Mouse (Mus musculus): ENCODE measurements around the gene Prrc2b. TPM values are rescaled to one million over a fixed set of nuclear protein-coding genes. Genes with fewer than 3 reads are reported as not detected.

Gene Prrc2b
- total RNA-seq, 2 experiments from 2014 or later: 142 to 154 TPM

GRCm38 (mm10) chr2:32181364-32181763 is 30.5 kb downstream of the Prrc2b start:
- no peak for DNase-seq (ENCODE audit: low spot score in 2 of 2)

- DNase-seq (ENCODE audit: low spot score in 2 of 2): no peak
Measured at GRCm38 (mm10) chr2:32182119-32182518, 31.2 kb downstream of the Prrc2b start.

GRCm38 (mm10) chr2:32182676-32183296 is 31.9 kb downstream of the Prrc2b start:
- no peak for DNase-seq (ENCODE audit: low spot score in 2 of 2)

- no peak for DNase-seq (ENCODE audit: low spot score in 2 of 2)
Measured at GRCm38 (mm10) chr2:32187019-32187551, 36.2 kb downstream of the Prrc2b start.

GRCm38 (mm10) chr2:32187649-32188048 is 36.8 kb downstream of the Prrc2b start:
- DNase-seq (ENCODE audit: low spot score in 2 of 2): peak in 1 of 2 experiments; percentile 39

- no peak for DNase-seq (ENCODE audit: low spot score in 2 of 2)
Measured at GRCm38 (mm10) chr2:32189060-32189681, 38.3 kb downstream of the Prrc2b start.

GRCm38 (mm10) chr2:32190620-32191019 is 39.7 kb downstream of the Prrc2b start:
- no peak for DNase-seq (ENCODE audit: low spot score in 2 of 2)

GRCm38 (mm10) chr2:32191872-32192507 is 41.1 kb downstream of the Prrc2b start:
- no peak for DNase-seq (ENCODE audit: low spot score in 2 of 2)

GRCm38 (mm10) chr2:32198977-32199376 is 48.1 kb downstream of the Prrc2b start:
- DNase-seq (ENCODE audit: low spot score in 2 of 2): no peak

GRCm38 (mm10) chr2:32200033-32200432 is 49.2 kb downstream of the Prrc2b start:
- no peak for DNase-seq (ENCODE audit: low spot score in 2 of 2)

GRCm38 (mm10) chr2:32200712-32201111 is 49.8 kb downstream of the Prrc2b start:
- no peak for DNase-seq (ENCODE audit: low spot score in 2 of 2)

- no peak for DNase-seq (ENCODE audit: low spot score in 2 of 2)
Measured at GRCm38 (mm10) chr2:32201527-32201926, 50.6 kb downstream of the Prrc2b start.

GRCm38 (mm10) chr2:32203853-32204252 is 53.0 kb downstream of the Prrc2b start:
- DNase-seq (ENCODE audit: low spot score in 2 of 2): no peak

GRCm38 (mm10) chr2:32207682-32208081 is 56.8 kb downstream of the Prrc2b start:
- no peak for DNase-seq (ENCODE audit: low spot score in 2 of 2)

- no peak for DNase-seq (ENCODE audit: low spot score in 2 of 2)
Measured at GRCm38 (mm10) chr2:32211689-32212088, 60.8 kb downstream of the Prrc2b start.

- peak in 1 of 2 experiments; percentile 43 for DNase-seq (ENCODE audit: low spot score in 2 of 2)
Measured at GRCm38 (mm10) chr2:32213000-32213399, 62.1 kb downstream of the Prrc2b start.

GRCm38 (mm10) chr2:32215576-32215975 is 64.7 kb downstream of the Prrc2b start:
- no peak for DNase-seq (ENCODE audit: low spot score in 2 of 2)

- DNase-seq (ENCODE audit: low spot score in 2 of 2): no peak
Measured at GRCm38 (mm10) chr2:32216506-32216905, 65.6 kb downstream of the Prrc2b start.

GRCm38 (mm10) chr2:32217656-32218055 is 66.8 kb downstream of the Prrc2b start:
- no peak for DNase-seq (ENCODE audit: low spot score in 2 of 2)

GRCm38 (mm10) chr2:32218113-32218512 is 67.2 kb downstream of the Prrc2b start:
- DNase-seq (ENCODE audit: low spot score in 2 of 2): no peak

- DNase-seq (ENCODE audit: low spot score in 2 of 2): no peak
Measured at GRCm38 (mm10) chr2:32218541-32219334, 67.9 kb downstream of the Prrc2b start.

Measured in gastrocnemius, postnatal 4 days (tissue).